Mouse (Mus musculus): ENCODE measurements at regions not wholly inside any gene's neighbourhood (a gene's known extent, or its start where the extent isn't known, plus 50 kb on each side); places are given as distances from the start of the nearest gene placed in this dataset.

DNA sequence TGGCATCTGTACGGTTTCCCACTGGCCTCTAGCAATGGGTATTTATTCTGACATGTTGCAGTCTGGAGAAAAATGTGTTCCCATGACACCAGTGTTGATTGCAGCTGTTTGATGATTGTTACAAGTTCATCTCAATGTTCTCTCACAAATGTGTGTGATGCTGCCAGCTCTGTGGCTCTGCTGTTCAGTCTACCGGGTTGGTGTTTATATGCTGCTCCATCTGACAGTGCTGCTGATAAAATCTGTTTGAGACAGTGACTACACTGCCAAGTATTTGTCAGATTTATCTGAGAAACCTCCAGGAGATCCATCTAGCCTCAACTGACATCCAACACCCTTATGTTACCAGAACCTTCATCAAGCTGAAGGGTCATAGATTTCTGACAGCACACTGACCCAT lies 896.1 kb upstream of the Diaph2 start:
- peak; percentile 69 for DNase-seq (ENCODE audit: low read depth)
- TF ChIP-seq POLR2A (IDR thresholded peaks at IDR 0.05; ENCODE audit: borderline replicate concordance, extremely low read depth, insufficient read depth, insufficient read length, poor library complexity, severe bottlenecking), result no peak
- no peak for TF ChIP-seq CTCF (IDR thresholded peaks at IDR 0.05; ENCODE audit: borderline replicate concordance, extremely low read depth, insufficient read depth, insufficient read length)
